Mouse (Mus musculus) retina, embryonic 14.5 days (tissue): ENCODE measurements around the gene Elobl.
"Not testable (repeated sequence)": the region's sequence is repeated elsewhere in the genome, so short reads cannot be mapped to it uniquely, and the experiment has no call there.

Source experiments
- DNase-seq: peaks from one replicate; pipeline ENCODE4 v3.0.0-alpha.2; 2015; ENCODE audit warnings: low spot score

Elobl gene

DNA sequence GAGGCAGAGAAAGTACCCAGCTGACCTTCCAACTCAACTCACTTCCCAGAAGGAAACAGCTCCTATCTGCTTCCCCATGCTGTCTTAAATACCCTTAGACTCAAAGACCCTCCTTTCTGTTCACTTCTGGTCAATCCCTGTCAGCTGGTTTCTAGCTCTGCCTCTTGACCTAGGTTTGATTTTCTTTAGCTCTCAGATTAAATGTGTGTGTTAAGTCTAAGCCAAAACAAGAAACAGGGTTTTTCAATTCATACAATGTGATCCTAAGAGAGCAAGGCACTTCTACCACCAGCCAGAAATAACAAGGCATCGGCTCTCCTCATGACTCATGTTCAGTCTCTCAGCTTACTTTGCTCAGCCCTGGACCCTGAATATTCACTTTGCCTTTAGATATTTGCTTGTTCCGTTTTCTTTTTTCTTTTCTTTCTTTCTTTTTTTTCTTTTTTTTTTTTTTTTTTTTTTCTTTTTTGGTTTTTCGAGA is at the start of gene Elobl:
Elobl (minus strand) TSS at position 51 of the 481 bp plus-strand sequence.
- DNase-seq: no peak

DNA sequence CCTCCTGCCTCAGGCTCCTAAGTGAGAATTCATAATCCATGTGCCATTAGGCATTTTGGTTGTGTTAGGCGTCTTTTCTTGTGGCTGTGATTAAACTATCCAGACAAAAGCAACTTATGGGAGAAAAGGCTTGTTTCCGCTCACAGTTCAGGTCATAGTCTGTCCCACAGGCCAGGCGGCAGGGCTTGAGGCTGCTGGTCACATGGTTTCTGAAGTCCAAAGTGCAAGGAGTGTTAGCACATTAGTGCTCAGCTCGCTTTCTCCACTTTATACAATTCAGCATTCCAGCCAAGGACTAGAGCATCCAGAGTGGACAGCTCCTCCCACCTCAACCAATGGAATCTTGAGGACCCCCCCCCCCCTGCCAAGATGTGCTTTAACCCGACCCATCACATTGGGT is 45.5 kb upstream of the Elobl start:
- DNase-seq: no peak

DNA sequence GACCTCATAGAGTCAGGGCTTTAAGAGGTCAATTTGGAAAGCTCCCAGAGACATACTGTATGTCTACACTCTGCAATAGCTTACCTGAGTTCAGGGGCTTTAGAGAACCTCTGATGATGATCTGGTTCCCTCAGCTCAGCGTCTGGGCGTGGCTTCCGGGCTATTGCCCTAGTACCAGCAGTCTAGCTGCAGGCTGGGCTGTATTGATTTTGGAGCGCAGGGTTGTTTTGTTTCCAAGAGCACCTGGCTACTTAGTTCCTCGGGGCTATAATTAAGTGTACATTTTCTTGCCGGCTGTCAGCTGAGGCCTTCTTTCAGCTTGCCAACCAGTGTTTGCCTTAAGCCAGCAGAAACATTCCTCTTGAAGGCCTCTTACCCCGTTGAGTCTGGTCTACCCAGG is 42.8 kb upstream of the Elobl start:
- no peak for DNase-seq

DNA sequence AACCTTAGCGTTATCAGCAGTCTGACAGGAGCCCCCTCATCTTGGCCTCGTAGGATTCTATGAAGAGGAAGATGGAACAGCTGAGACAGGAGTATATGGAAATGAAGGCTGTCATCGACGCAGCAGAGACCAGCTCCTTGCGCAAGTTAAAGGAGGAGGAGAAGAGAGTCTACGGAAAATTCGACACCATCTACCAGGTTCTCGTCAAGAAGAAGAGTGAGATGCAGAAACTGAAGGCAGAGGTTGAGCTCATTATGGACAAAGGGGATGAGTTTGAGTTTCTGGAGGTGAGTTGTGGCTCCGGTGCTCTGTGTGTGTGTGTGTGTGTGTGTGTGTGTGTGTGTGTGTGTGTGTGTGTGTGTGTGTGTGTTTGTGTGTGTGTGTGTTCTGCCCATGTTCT is 42.3 kb upstream of the Elobl start:
- no peak for DNase-seq

DNA sequence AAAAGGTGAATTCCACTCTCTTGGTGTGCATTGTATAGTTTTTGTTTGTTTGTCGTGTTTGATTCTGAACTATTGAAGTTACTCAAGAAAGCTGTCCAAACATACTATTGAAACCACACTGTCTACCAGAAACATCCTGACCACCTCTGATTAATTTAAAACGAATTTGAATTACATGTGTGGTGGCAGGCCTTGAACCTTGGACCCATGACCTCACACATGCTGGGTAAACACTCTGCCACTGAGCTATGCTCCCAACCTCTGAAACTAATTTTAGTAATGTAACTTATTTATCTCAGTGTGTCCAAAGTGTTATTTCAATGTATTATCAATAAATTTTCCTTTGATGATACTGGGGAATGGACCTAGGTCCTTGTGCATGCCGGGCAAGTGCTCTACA is 40.9 kb upstream of the Elobl start:
- no peak for DNase-seq

DNA sequence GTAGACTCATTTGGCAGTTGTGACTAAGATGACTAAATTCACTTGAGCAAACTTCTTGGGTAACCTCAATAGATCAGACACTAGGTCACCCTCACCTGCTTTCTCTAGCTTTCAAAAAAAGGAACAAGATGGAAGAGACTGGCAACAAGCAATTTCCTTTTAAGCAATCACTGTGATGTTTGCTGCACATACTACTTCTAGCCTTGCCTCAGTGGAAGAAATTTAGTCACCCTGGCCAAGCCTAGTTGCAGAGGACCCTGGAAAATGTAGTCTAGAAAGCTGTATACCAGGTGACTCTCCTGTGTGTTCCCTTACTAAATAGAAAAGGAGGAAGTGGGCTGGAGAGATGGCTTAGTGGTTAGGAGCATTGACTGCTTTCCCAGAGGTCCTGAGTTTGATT is 39.7 kb upstream of the Elobl start:
- DNase-seq: no peak

DNA sequence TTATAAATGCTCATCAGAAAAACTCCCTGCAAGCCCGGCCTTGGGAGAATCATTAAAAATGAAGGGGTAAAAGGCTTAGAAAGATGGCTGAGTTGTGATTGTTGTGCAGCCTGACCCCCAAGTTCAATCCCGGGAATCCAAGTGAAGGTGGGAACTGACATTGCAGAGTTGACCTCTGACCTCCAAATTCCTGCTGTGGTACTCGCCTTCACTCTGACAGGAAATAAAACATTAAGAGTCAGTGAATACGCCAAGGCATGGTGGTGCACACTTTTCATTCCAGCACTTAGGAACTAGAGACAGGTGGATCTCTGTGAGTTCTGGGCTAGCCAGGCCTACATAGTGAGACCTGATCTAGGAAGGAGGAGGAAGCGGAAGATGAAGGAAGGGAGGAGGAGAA is 38.7 kb upstream of the Elobl start:
- DNase-seq: no peak

DNA sequence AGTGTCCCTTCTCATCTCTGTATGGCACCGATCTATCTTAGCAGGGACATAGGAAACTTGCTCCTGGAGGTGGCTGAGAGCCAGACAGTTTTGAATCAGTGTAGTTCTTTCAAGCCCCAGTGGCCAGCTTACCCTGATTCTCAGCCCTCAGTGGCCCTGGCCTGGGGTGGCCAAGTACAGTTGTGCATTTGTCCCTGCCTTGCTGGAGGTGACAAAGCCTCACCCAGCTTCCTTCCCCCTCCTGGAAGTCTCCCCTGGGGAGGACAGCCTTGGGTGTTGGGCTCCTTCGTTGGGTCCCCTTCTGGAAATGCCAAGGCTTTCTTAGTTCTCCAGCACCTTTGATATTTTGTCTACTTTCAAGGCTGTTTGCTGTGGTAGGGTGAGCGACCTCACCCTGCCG is 37.0 kb upstream of the Elobl start:
- DNase-seq: no peak

DNA sequence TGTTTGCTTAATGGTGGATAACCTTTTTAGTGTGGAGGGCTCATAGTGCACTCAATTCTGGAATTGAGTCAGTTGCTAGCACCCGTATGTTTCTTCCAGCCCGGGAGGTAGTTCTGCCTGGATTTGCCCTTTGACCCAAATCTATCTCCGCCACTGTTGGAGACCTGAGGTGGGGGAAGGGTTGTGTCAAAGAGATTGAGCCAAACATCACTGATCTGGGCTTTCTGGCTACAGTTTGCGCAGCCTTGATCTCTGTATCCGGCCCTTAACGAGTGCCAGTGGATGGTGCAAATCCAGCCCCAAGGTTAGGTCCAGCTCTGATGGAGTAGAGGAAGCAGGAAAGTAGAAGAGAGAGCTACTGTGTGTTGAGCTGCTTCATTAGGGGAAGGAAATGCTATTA is 36.3 kb upstream of the Elobl start:
- no peak for DNase-seq

DNA sequence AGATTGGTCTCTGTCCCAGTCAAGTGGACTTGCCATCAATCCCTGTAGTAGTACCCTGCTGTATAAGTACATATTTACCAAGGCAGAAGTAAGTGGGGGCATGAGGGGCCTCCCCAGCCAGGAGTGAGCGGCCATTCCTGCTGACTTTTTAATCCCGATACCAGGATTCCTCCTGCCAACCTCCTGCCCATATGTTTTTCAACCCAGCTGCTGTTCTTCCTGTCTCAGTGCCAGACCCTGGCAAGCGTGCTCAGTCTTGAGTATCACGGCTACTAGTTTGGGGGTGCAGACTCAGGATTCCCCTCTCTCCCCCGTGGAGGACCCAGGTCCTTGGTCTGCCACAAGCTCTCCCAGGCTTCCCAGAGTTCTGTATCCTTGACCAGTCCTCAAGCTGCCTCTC is 35.9 kb upstream of the Elobl start:
- no peak for DNase-seq

DNA sequence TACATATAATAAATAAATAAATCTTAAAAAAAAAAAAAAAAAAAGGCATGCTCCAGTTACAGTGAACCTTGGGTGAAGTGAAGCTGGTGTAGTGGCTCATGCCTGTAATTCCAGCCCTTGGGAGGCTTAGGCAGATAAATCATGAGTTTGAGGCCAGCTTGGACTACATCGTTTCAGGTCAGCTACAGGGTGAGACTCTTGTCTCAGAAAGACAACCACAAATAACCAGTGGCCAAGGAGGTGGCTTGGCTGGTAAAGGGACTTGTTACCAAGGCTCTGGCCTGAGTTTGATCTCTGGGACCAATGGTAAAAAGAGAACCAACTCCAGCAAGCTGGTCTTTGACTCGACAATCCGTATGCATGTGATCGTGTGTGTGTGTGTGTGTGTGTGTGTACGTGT is 35.3 kb upstream of the Elobl start:
- DNase-seq: no peak

DNA sequence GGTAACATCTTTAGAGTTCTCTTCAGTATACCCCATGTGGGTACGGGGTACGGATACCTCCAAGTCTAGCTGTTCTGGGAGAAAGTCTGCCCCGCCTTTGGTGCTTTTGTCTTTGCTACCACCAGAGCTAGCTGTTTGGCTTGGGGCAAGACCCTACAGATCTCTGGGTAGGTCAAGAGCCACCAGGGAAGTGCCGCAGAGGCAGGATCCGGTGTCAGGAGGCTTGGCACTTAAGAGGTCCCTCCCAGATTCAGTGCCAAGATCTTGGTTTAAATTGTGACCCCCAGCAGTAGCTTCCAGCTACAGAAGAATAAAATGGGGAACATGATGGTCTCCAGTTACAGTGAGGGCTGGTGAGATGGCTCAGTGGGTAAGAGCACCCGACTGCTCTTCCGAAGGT is 34.8 kb upstream of the Elobl start:
- no peak for DNase-seq

DNA sequence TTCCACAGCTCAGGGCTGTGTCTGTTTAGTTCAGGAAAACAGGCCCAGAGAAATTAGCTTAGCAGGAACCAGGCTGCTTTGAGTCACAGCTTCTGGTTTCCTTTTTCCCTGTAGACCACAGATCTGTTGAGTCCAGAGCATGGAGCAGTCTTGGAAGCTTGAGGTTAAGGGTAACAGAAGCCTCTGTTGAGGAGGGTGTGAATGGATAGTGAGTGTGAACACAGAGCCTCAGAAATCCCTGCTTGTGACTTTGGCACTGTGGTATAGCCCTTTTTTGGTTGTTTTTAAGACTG is 33.7 kb upstream of the Elobl start:
- DNase-seq: no peak

DNA sequence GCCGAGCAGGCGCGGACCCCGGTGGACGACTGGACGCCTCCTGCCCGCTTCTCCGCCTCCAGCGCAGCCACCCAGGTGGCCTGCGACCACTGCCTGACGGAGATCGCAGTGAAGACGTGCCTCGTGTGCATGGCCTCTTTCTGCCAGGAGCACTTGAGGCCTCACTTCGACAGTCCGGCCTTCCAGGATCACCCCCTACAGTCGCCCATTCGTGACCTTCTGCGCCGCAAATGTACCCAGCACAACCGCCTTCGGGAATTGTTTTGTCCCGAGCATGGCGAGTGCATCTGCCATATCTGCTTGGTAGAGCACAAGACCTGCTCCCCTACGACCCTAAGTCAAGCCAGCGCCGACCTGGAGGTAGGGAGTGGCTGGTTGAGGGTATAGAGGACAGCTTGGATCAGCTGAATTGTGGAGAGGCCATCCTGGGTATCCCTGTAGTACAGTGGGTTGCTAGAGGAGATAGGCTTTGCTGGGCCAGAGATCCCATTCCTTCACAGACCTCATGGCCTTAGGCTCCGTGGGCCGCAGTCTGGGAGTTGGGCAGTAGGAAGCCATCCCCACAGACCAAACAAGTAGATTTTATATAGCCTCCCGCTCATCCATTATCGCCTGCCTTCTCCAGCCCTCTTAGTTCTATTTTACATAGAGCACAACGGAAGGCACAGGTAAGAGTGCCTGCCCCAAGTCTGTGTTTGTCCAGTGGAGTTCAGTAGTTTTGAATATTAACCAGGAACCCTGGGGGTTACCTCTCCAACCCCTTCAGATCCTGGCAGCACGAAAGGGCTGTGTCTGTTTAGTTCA is 33.2 kb upstream of the Elobl start:
- DNase-seq: no peak

DNA sequence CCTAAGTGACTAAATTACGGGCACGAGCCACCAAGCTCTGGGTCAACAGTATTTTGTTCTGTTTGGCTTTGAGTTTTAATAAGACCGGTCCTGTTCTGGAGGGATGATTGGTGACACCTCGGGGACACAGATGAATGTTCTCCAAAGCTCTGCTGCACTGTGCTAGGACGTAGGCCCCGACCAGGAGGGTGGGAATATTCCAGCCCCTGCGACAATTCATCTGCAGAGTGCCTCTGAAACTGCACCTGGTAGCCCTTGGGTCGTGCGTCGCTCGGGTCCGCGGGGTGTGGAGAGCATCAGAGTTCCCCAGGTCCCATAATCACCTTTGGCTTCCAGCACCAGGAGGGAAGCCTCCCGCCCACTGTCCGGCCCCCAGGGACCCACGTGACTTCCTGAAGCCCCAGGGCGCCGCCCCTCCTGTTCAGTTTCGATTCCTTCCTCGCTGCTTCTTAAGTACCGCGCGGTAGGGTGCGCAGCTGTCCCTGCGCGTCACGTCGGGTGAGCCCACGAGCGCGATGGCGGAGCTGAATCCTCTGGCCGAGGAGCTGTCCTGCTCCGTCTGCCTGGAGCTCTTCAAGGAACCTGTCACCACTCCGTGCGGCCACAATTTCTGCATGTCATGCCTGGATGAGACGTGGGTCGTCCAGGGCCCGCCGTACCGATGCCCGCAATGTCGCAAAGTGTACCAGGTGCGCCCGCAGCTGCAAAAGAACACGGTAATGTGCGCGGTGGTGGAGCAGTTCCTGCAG is 32.4 kb upstream of the Elobl start, which contains the start of gene Trim25:
Trim25 (plus strand) TSS at position 403 of the 749 bp plus-strand sequence.
- peak; percentile 72 for DNase-seq

DNA sequence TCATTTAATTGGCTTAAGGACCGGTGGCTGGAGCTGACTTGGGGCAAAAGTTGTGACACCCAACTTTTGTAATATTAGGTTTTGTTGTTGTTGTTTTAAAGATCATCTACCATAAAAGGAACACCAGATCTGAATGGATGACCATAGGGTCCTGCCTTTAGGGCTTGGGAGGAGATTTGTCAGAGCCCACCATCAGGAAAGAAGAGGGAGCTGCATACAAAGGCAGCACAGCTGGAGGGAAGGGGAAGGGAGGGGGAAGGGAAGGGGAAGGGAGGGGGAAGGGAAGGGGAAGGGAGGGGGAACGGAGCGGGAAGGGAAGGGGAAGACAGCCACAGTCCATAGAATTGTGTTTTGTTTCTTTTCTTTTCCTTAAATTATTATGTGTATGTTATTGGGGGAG is 31.7 kb upstream of the Elobl start:
- no peak for DNase-seq

DNA sequence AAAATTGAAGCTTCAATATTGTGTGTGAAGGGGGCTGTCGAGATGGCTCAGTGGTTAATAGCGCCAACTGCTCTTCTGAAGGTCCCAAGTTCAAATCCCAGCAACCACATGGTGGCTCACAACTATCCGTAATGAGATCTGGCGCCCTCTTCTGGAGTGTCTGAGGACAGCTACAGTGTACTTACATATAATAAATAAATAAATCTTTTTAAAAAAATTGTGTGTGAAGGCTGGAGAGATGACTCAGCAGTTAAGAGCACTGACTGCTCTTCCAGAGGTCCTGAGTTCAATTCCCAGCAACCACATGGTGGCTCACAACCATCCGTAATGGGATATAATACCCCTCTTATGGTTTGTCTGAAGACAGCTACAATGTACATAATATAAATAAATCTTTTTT is 30.6 kb upstream of the Elobl start:
- DNase-seq: not testable (repeated sequence)

DNA sequence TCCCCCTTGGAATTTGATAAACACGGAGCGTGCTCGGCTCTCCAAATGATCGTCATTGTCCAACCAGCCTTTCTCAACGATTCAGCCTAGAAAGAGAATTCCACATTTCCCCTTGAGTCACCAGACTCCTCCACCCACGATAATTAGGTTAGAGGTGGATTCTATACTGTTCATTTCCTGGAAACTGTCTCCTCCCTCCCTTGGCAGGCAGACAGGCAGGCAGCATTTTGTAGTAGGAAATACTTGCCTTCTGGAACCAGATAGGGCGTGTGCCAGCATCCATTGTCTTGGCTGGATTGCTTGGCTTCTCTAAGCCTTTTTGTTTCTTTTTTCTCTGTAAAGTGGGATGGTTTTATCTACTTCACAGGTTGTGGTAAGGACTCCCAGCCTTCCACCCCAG is 29.7 kb upstream of the Elobl start:
- DNase-seq: no peak

DNA sequence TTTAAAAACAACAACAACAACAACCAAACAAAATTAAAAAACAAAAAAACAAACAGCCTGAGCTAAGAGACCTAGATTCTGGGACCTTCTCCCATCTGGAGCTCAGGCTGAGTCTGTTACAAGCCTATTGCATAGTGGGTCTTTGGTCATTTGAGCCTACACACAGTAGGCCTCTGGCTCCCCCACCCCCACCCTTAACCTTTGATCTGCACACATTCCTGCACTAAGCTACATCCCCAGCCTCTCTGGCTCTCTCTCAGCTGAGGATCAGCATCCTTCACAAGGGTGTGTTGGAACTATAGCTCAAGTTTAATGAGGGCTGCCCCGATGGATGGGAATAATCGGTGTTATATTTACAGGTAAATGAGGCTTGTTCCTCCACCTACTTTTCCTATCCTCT is 28.9 kb upstream of the Elobl start:
- DNase-seq: no peak

DNA sequence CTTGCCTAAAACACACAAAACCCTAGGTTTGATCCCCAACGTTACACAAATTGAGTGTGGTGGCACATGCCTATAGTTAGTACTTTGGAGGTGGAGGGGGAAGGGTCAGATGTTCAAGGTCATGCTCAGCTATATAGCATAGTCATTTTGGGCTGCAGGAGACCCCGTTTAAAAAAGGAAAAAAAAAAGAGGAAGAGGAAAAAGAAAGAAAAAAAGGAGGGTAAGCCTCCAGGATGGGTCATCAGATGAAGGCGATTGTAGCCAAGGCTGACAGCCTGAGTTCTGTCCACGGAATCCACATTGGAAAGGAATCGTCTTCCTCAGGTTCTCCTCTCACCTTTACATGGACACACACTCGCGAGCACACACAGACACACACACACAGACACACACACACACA is 27.8 kb upstream of the Elobl start:
- no peak for DNase-seq

DNA sequence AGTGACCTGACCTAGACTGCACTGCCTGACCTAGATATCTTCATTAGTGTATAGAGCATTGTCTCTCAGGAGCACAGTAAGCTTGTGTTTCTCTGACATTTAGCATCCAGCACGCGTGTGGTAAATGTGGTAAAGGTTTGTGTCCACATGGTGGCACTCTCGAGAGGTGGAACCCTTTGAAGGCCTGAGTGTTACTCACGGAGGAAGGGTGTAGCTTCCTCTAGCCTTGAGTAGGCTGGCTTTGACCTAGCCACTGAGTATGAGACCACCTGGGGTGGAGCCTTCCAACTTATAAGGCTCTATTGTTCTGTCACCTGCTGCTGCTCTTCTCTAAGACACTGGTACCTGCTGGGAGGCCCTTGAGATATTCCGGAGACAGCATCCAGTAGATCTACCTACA is 26.9 kb upstream of the Elobl start:
- DNase-seq: peak; percentile 73

DNA sequence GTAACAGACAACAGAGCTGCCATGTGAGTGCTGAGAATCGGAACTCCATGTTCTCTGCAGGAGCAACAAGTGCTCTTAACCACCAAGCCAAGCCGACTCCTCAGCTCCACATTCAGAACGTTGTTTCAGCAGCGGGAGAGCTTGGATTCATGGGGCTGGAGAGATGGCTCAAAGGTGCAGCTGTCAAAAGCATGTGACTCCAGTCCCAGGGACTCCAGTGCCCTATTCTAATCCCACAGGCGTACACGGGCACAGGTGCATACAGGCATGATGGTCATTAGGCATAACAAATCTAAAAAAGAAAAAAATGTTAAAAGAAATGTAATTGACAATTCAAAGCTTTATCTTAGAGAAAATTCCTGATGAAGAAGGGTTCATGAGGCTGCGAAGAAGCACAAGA is 26.5 kb upstream of the Elobl start:
- DNase-seq: no peak

DNA sequence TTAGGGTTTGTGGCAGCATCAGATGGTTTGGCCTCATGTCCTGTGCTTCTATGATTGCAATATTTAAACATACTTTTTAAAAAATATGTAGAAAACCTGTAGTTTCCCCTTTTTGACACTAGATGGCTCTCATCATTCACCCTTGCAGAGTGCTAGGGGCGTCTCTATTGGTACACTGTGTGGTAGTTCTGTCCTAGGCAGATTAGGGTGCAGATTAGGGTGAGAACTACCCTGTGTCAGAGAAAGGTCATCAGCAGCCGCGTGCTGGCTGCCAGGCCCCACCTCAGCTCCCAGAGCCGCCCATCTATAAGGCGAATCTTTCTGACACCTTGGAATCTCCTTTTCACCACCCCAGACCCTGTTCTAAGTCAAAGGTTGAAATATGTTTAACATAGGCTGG is 22.8 kb upstream of the Elobl start:
- no peak for DNase-seq

DNA sequence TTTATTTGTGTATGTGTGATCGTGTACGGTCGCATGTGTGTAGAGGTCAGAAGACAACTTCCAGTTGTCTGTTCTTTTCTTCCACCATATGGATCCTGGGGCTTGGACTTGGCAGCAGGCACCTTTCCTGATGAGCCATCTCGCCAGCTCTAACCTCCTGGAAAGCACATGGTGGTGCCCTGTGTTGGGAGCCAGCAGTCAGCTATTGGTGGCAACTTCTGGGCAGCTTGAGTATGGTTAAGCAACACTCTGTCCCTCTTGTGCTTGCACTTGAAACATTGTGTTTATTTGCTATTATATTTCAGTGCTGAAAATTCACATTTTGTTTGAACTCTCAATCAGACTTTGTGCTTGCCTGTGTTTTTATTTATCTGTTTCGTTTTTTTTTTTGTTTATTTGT is 22.2 kb upstream of the Elobl start:
- DNase-seq: no peak
